Mouse (Mus musculus) cerebellum, adult 2 months (tissue): ENCODE measurements around the gene Zc3h18.

ENCODE experiments used
- CTCF ChIP-seq: fragments of 200-500 bp; IDR thresholded peaks from 2 replicates; pipeline ENCODE4 v1.5.1; 2011; ENCODE audit warnings: low read depth, mild to moderate bottlenecking, control low read depth, low read length, moderate library complexity, borderline replicate concordance; ENCODE audit not compliant: insufficient read depth
- POLR2A ChIP-seq: fragments of 200-500 bp; IDR thresholded peaks from 2 replicates; pipeline ENCODE4 v1.6.1; 2011; ENCODE audit warnings: low read length, control low read depth, borderline replicate concordance; ENCODE audit not compliant: insufficient read depth

DNA sequence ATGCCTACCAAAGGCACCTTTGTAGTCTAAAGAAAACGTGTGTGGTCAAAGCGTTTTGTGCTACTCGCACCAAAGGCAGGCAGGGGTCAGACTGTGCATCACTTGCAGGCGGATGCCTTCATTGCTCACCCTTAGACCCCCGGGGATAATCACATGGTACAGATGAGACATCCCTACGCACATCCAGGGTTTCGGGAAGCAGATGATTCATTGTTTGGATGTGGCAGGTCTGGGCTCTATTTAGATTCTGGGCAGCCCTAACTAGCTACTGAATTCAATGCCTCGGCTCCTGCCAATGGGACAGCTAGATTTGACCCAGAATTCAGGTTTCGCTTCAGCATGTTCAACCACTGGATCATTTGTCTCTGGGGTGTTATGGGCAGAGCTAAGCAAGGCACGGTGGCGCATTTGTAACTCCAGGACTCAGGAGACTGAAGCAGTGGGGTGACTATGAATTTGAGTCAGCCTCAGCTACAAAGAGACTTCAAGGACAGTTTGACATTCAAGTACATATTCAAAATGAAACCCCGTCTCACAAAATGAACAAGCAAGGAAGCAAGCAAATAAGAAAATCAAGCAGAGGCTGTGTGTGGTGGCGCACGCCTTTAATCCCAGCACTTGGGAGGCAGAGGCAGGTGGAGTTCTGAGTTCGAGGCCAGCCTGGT, 17.2 kb upstream of the Zc3h18 start:
- TF ChIP-seq POLR2A (no peak), CTCF (no peak)
